Comparison of ENCODE assay signal across 21 mouse cellular contexts in genomic region chr6:48426956-48427355, GRCm38 (mm10). TPM values are rescaled to one million over a fixed set of nuclear protein-coding genes. Genes with fewer than 3 reads are reported as not detected.
"Had no signal": no experiment of that assay in that cellular context is flagged by ENCODE, and none has a peak within 500 bp of the region (broad histone marks: within the 10 kb centered on the region; RNA-seq: fewer than 3 reads in every experiment).

No protein-coding gene starts in this region.

- ATAC-seq: midbrain, embryonic 16.5 days had no signal

- DNase-seq: lung, adult 18-20 months; lung, embryonic 14.5 days; lung, postnatal 10 days; lung, postnatal 4 days; midbrain, embryonic 14.5 days; retina, postnatal 1 day; right cerebral cortex, adult 18-20 months; right cerebral cortex, postnatal 25 days; right cerebral cortex, postnatal 4 days; spleen, adult 18-20 months; thymus, adult 2 months; thymus, postnatal 25 days; thymus, postnatal 4 days had no signal

- H3K27ac ChIP-seq: midbrain, embryonic 10.5 days; midbrain, embryonic 12.5 days; neural tube, embryonic 13.5 days; neural tube, embryonic 15.5 days had no signal

- H3K27me3 ChIP-seq: midbrain, embryonic 12.5 days; neural tube, embryonic 13.5 days; neural tube, embryonic 15.5 days had no signal

- H3K4me2 ChIP-seq: lung, embryonic 14.5 days; midbrain, embryonic 12.5 days; neural tube, embryonic 13.5 days; neural tube, embryonic 15.5 days had no signal

- H3K9me3 ChIP-seq: midbrain, embryonic 10.5 days; midbrain, embryonic 12.5 days; neural tube, embryonic 13.5 days; neural tube, embryonic 15.5 days had no signal

- H3K36me3 ChIP-seq: midbrain, embryonic 10.5 days; midbrain, embryonic 12.5 days; neural tube, embryonic 13.5 days; neural tube, embryonic 15.5 days had no signal

- H3K4me3 ChIP-seq: midbrain, embryonic 10.5 days; midbrain, embryonic 12.5 days; myocyte; neural tube, embryonic 13.5 days; neural tube, embryonic 15.5 days had no signal

- H3K4me1 ChIP-seq: midbrain, embryonic 10.5 days; midbrain, embryonic 12.5 days; neural tube, embryonic 13.5 days; neural tube, embryonic 15.5 days had no signal

- H3K9ac ChIP-seq: lung, embryonic 14.5 days; midbrain, embryonic 12.5 days; neural tube, embryonic 13.5 days; neural tube, embryonic 15.5 days had no signal

RNA-seq across cellular contexts. Expression of gene Sspo, which starts 21.1 kb away (rescaled TPM):
- total RNA-seq: megakaryocyte, adult 5-6 weeks; megakaryocyte-erythroid progenitor cell, adult 5-6 weeks had no signal
